Mouse (Mus musculus) liver, embryonic 16.5 days (tissue): Measurements from ENCODE around the gene Pigq. TPM values are rescaled to one million over a fixed set of nuclear protein-coding genes. Genes with fewer than 3 reads are reported as not detected.

Source experiments
- ATAC-seq: fragments of 200-750 bp; cut with Nextera tagmentation; 2 replicates; pipeline ENCODE4 v1.8.0; 2017; ENCODE audit warnings: low read depth, mild to moderate bottlenecking, moderate number of reproducible peaks, moderate library complexity
- H3K27ac ChIP-seq: fragments of 300-500 bp; sonication (generic); 2 replicates; pipeline ENCODE4 v1.5.1; 2014; ENCODE audit warnings: mild to moderate bottlenecking, low read length
- H3K27me3 ChIP-seq: fragments of 300-500 bp; sonication (generic); 2 replicates; pipeline ENCODE4 v1.6.1; 2014; ENCODE audit warnings: low read depth, low read length, mixed read lengths; ENCODE audit not compliant: control insufficient read depth, insufficient read depth
- H3K36me3 ChIP-seq: fragments of 300-500 bp; sonication (generic); 2 replicates; pipeline ENCODE4 v1.6.1; 2014; ENCODE audit warnings: mild to moderate bottlenecking; ENCODE audit not compliant: control insufficient read depth, insufficient read depth
- H3K4me1 ChIP-seq: fragments of 300-500 bp; sonication (generic); 2 replicates; pipeline ENCODE4 v1.6.1; 2014; ENCODE audit warnings: low read depth, low read length, mixed read lengths; ENCODE audit not compliant: control insufficient read depth
- H3K4me2 ChIP-seq: fragments of 300-500 bp; sonication (generic); 2 replicates; pipeline ENCODE4 v1.6.1; 2014; ENCODE audit warnings: low read depth, low read length, mixed read lengths
- H3K4me3 ChIP-seq: fragments of 300-500 bp; sonication (generic); 2 replicates; pipeline ENCODE4 v1.5.1; 2014; ENCODE audit warnings: low read depth, mild to moderate bottlenecking, low read length
- H3K9ac ChIP-seq: fragments of 300-500 bp; sonication (generic); 2 replicates; pipeline ENCODE4 v1.6.1; 2014; ENCODE audit warnings: low read depth, low read length
- H3K9me3 ChIP-seq: fragments of 300-500 bp; sonication (generic); replicated peaks from 2 replicates; pipeline ENCODE4 v1.6.1; 2016; ENCODE audit warnings: low read length; ENCODE audit not compliant: control insufficient read depth
- WGBS: fragments of 180-500 bp; shearing (Covaris S2); extraction: QIAGEN DNeasy Blood & Tissue Kit; methylation state at CpG from one replicate; pipeline ENCODE4 v1.1.7; 2014; ENCODE audit not compliant: insufficient replicate concordance; 5-methylcytosine and 5-hydroxymethylcytosine counted together
- polyA plus RNA-seq: library from polyadenylated mRNA; unstranded; fragments of >200 nt; fragmentation: Nextera tagmentation; extraction: Ambion mirVana; gene quantifications from 2 replicates; pipeline ENCODE4 v1.2.1, GENCODE M21; 2015

The Pigq gene
- polyA plus RNA-seq, 1 experiment from 2014 or later: 154 TPM

DNA sequence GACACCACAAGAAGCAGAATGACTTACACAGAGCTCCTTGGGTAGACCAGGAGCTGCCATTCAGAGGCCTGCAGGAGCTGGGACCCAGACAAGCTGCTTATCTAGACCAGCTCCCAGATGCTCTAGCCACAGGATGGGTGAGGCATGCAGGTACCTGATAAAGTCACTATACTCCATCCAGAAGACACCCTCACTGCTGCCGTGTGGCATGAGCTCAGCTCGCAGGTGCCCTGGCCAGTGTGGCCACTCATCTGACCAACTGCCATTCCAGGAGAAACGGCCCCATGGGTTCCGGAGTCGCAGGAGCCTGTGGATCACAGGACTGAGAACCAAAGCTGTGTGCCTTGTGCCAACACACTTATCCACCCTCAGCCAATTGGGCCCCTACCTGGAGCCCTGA lies 16.8 kb upstream of the Pigq start:
- 40% methylated on average over 5 of the region's 5 CpGs for WGBS
- Histone ChIP-seq H3K4me1 (peaks cover 48% of the 10 kb centered on the region), H3K9me3 (no peaks in the 10 kb centered on the region), H3K4me2 (peak overlapping the region; percentile 77), H3K27ac (peak overlapping the region; percentile 96), H3K4me3 (peak overlapping the region; percentile 64), H3K36me3 (peaks cover 5% of the 10 kb centered on the region; the same call in 1 of the 2 replicates), H3K9ac (peak overlapping the region; percentile 78), H3K27me3 (no peaks in the 10 kb centered on the region)
- peak; percentile 99 for ATAC-seq

- no peak for ATAC-seq
- Histone ChIP-seq H3K9ac (no peak overlapping the region; the same call in 1 of the 2 replicates), H3K4me1 (peaks cover 48% of the 10 kb centered on the region), H3K9me3 (no peaks in the 10 kb centered on the region), H3K36me3 (peaks cover 5% of the 10 kb centered on the region; the same call in 1 of the 2 replicates), H3K27me3 (no peaks in the 10 kb centered on the region), H3K4me2 (no peak overlapping the region), H3K27ac (peak overlapping the region; percentile 96), H3K4me3 (no peak overlapping the region)
- 86% methylated on average over 23 of the region's 23 CpGs for WGBS
Observed at GRCm38 (mm10) chr17:25959630-25960467, 15.1 kb upstream of the Pigq start.

- no peaks in the 10 kb centered on the region for H3K9me3 ChIP-seq
- H3K4me2 ChIP-seq: no peak overlapping the region
- peaks cover 40% of the 10 kb centered on the region for H3K4me1 ChIP-seq
- H3K4me3 ChIP-seq: no peak overlapping the region
- 83% methylated on average over 11 of the region's 11 CpGs for WGBS
- H3K36me3 ChIP-seq: peaks cover 3% of the 10 kb centered on the region; the same call in 1 of the 2 replicates
- H3K27me3 ChIP-seq: no peaks in the 10 kb centered on the region
- no peak overlapping the region for H3K9ac ChIP-seq
- H3K27ac ChIP-seq: no peak overlapping the region
- no peak for ATAC-seq
Observed at GRCm38 (mm10) chr17:25958771-25959494, 14.2 kb upstream of the Pigq start.

DNA sequence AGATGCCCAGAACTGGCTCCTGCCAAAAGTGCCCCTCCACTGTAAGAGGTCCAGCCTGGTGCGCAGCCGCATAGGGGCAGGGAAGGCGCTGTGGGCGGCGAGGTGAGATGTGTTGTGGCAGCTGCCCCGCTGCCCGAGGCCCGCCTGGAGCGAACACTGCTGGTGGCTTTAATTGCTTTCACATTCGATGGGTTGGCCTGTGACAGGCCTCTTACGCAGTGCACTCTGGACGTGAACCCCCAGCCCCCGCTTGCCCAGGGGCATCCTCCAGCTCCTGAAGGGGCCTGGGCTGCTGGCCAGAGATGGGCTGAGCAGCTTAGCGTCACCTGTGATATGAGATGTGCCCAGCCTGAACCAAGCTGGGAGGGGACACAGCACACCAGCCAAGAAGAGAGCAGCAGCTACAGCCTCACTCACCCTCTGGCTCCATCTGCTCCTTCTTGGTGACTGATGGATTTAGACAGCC lies 12.9 kb upstream of the Pigq start:
- 86% methylated on average over 14 of the region's 14 CpGs for WGBS
- Histone ChIP-seq H3K27me3 (peaks cover 11% of the 10 kb centered on the region), H3K4me3 (no peak overlapping the region), H3K36me3 (no peaks in the 10 kb centered on the region), H3K4me2 (no peak overlapping the region), H3K9ac (no peak overlapping the region), H3K9me3 (no peaks in the 10 kb centered on the region), H3K4me1 (peaks cover 27% of the 10 kb centered on the region), H3K27ac (no peak overlapping the region)
- ATAC-seq: no peak

DNA sequence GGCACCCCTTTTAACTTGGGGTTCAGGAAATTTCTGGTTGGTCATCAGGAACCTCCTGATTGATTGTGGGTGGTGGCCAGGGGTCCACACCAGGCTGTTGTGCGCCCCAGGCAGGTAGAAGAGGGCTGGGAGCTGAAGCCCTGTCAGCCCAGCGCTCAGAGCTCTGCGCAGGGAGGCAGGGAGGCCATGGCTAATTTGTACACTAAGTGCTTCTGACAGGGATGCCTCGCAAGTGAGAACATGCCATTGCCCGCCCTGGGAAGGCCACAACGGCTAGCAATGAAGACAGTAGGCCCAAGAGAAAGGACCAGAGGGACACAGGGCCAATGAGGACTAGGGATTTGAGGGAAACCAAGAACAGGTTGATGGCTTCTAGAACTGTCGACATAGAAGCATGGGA lies 11.9 kb upstream of the Pigq start:
- H3K27ac ChIP-seq: no peak overlapping the region
- 81% methylated on average over 7 of the region's 7 CpGs for WGBS
- no peaks in the 10 kb centered on the region for H3K9me3 ChIP-seq
- peaks cover 21% of the 10 kb centered on the region for H3K27me3 ChIP-seq
- peaks cover 23% of the 10 kb centered on the region for H3K4me1 ChIP-seq
- H3K4me2 ChIP-seq: no peak overlapping the region
- H3K4me3 ChIP-seq: no peak overlapping the region
- ATAC-seq: no peak
- H3K9ac ChIP-seq: no peak overlapping the region
- H3K36me3 ChIP-seq: no peaks in the 10 kb centered on the region

DNA sequence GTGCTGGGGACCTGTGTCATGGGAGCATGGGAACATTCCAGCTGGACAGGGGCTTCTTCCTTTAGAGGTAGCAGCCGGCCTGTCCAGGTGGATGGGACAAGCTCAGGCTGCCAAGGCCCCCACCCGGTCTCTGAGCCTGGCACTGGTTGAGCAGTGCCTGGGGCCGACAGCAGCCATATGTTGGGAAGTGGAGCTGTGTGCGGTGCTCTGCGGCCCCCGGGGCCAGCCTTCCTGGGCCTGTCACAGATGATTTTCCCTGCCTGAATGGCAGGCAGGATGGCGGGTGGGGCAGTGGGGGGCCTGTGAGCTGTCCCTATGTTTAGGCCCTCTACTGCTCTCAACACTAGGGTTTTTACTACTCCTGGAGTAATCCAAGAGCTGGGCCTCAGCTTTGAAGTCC lies 11.5 kb upstream of the Pigq start:
- no peak overlapping the region for H3K4me3 ChIP-seq
- peaks cover 25% of the 10 kb centered on the region for H3K27me3 ChIP-seq
- H3K36me3 ChIP-seq: no peaks in the 10 kb centered on the region
- H3K27ac ChIP-seq: no peak overlapping the region
- H3K9ac ChIP-seq: no peak overlapping the region
- ATAC-seq: no peak
- H3K4me2 ChIP-seq: no peak overlapping the region
- peaks cover 25% of the 10 kb centered on the region for H3K4me1 ChIP-seq
- H3K9me3 ChIP-seq: no peaks in the 10 kb centered on the region
- 83% methylated on average over 7 of the region's 7 CpGs for WGBS

GRCm38 (mm10) chr17:25955736-25956135 lies 11.0 kb upstream of the Pigq start:
- Histone ChIP-seq H3K27me3 (peaks cover 30% of the 10 kb centered on the region), H3K9ac (no peak overlapping the region), H3K9me3 (no peaks in the 10 kb centered on the region), H3K4me1 (peaks cover 25% of the 10 kb centered on the region), H3K27ac (no peak overlapping the region), H3K4me3 (no peak overlapping the region), H3K36me3 (no peaks in the 10 kb centered on the region), H3K4me2 (no peak overlapping the region)
- WGBS: 46% methylated on average over 3 of the region's 3 CpGs
- ATAC-seq: no peak

- Histone ChIP-seq H3K36me3 (no peaks in the 10 kb centered on the region), H3K4me1 (peaks cover 19% of the 10 kb centered on the region)
- WGBS: 82% methylated on average over 2 of the region's 2 CpGs
Observed at GRCm38 (mm10) chr17:25954671-25955070, 9.9 kb upstream of the Pigq start.

DNA sequence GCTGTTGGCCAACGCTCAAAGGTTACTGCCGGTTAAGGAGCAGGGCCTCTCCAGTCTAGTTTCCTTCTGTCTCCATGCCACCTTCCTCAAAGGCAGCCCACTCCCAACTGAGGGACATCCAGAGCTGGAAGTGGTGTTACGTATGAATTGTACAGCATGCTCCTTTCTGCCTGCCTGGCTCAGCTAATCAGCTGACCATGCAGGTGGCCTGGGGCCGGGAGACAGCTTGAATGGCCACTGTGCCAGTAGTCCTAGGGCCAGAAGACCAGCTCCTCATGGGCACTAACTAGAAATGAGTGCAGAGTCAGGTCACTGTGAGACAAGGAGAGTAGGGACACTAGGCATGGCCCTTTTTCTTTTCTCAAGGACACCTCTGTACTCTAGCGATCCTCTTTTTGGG lies 8.4 kb upstream of the Pigq start:
- Histone ChIP-seq H3K4me1 (peaks cover 21% of the 10 kb centered on the region), H3K27me3 (peaks cover 42% of the 10 kb centered on the region), H3K4me2 (no peak overlapping the region), H3K9ac (no peak overlapping the region), H3K27ac (no peak overlapping the region), H3K4me3 (no peak overlapping the region), H3K36me3 (no peaks in the 10 kb centered on the region), H3K9me3 (no peaks in the 10 kb centered on the region)
- WGBS: 69% methylated on average over 5 of the region's 5 CpGs
- ATAC-seq: no peak

More at GRCm38 (mm10) chr17:25954671-25955070, 9.9 kb upstream of the Pigq start:
- Histone ChIP-seq H3K4me2 (no peak overlapping the region), H3K4me3 (no peak overlapping the region), H3K9ac (no peak overlapping the region), H3K27ac (no peak overlapping the region), H3K27me3 (peaks cover 40% of the 10 kb centered on the region), H3K9me3 (no peaks in the 10 kb centered on the region)
- no peak for ATAC-seq
